Mouse (Mus musculus): ENCODE data around the gene Nfe2l3. TPM values are rescaled to one million over a fixed set of nuclear protein-coding genes. Genes with fewer than 3 reads are reported as not detected.

Nfe2l3 gene
- polyA plus RNA-seq, 1 experiment from 2014 or later = 14.7 TPM

GRCm38 (mm10) chr6:51457283-51457682 is 24.8 kb downstream of the Nfe2l3 start:
- Histone ChIP-seq H3K4me3 (no peak overlapping the region), H3K9ac (replicated peaks) (no peak overlapping the region), H3K4me1 (no peaks in the 10 kb centered on the region), H3K27me3 (no peaks in the 10 kb centered on the region), H3K27ac (replicated peaks) (no peak overlapping the region), H3K9me3 (no peaks in the 10 kb centered on the region), H3K4me2 (replicated peaks) (no peak overlapping the region), H3K36me3 (peaks cover 43% of the 10 kb centered on the region)
- 80% methylated on average over 3 of the region's 3 CpGs for WGBS
- ATAC-seq (replicated peaks) = no peak

GRCm38 (mm10) chr6:51457770-51458387 is 25.4 kb downstream of the Nfe2l3 start:
- H3K27ac ChIP-seq (replicated peaks) = no peak overlapping the region
- H3K4me3 ChIP-seq = no peak overlapping the region
- H3K27me3 ChIP-seq = no peaks in the 10 kb centered on the region
- no peaks in the 10 kb centered on the region for H3K4me1 ChIP-seq
- H3K9ac ChIP-seq (replicated peaks) = no peak overlapping the region
- peaks cover 45% of the 10 kb centered on the region for H3K36me3 ChIP-seq
- WGBS = 87% methylated on average over 8 of the region's 8 CpGs
- H3K4me2 ChIP-seq (replicated peaks) = no peak overlapping the region
- H3K9me3 ChIP-seq = no peaks in the 10 kb centered on the region
- no peak for ATAC-seq (replicated peaks)

- peaks cover 7% of the 10 kb centered on the region; the same call in 1 of the 2 replicates for H3K4me1 ChIP-seq
- no peaks in the 10 kb centered on the region for H3K9me3 ChIP-seq
- 54% methylated on average over 2 of the region's 2 CpGs for WGBS
- H3K4me2 ChIP-seq (replicated peaks) = no peak overlapping the region
- H3K36me3 ChIP-seq = peaks cover 56% of the 10 kb centered on the region
- 0 out of 2 replicates have a peak, but pooled peaks have one; percentile 14 for ATAC-seq (replicated peaks)
- H3K9ac ChIP-seq (replicated peaks) = no peak overlapping the region
- no peak overlapping the region for H3K27ac ChIP-seq (replicated peaks)
- no peaks in the 10 kb centered on the region for H3K27me3 ChIP-seq
- no peak overlapping the region for H3K4me3 ChIP-seq
Observed at GRCm38 (mm10) chr6:51458925-51459312, 26.4 kb downstream of the Nfe2l3 start.

GRCm38 (mm10) chr6:51459313-51460020 is 27.0 kb downstream of the Nfe2l3 start:
- 37% methylated on average over 5 of the region's 5 CpGs for WGBS
- H3K4me2 ChIP-seq (replicated peaks) = no peak overlapping the region
- H3K4me1 ChIP-seq = peaks cover 8% of the 10 kb centered on the region; the same call in 1 of the 2 replicates
- no peaks in the 10 kb centered on the region for H3K27me3 ChIP-seq
- peaks cover 60% of the 10 kb centered on the region for H3K36me3 ChIP-seq
- no peak overlapping the region for H3K9ac ChIP-seq (replicated peaks)
- no peaks in the 10 kb centered on the region for H3K9me3 ChIP-seq
- ATAC-seq (replicated peaks) = peak; percentile 51
- H3K27ac ChIP-seq (replicated peaks) = no peak overlapping the region
- no peak overlapping the region for H3K4me3 ChIP-seq

- Histone ChIP-seq H3K9me3 (no peaks in the 10 kb centered on the region), H3K9ac (replicated peaks) (no peak overlapping the region), H3K27ac (replicated peaks) (no peak overlapping the region), H3K36me3 (peaks cover 64% of the 10 kb centered on the region), H3K4me3 (no peak overlapping the region), H3K4me2 (replicated peaks) (no peak overlapping the region), H3K4me1 (peaks cover 11% of the 10 kb centered on the region), H3K27me3 (no peaks in the 10 kb centered on the region)
- WGBS = 77% methylated on average over 4 of the region's 4 CpGs
- ATAC-seq (replicated peaks) = no peak
Observed at GRCm38 (mm10) chr6:51460021-51460360, 27.5 kb downstream of the Nfe2l3 start.

GRCm38 (mm10) chr6:51460363-51460762 is 27.9 kb downstream of the Nfe2l3 start:
- H3K9ac ChIP-seq (replicated peaks) = no peak overlapping the region
- H3K9me3 ChIP-seq = no peaks in the 10 kb centered on the region
- H3K4me3 ChIP-seq = no peak overlapping the region
- 84% methylated on average over 3 of the region's 3 CpGs for WGBS
- H3K27ac ChIP-seq (replicated peaks) = no peak overlapping the region
- no peak for ATAC-seq (replicated peaks)
- no peak overlapping the region for H3K4me2 ChIP-seq (replicated peaks)
- no peaks in the 10 kb centered on the region for H3K27me3 ChIP-seq
- H3K4me1 ChIP-seq = peaks cover 15% of the 10 kb centered on the region
- H3K36me3 ChIP-seq = peaks cover 66% of the 10 kb centered on the region

- Histone ChIP-seq H3K4me1 (peaks cover 43% of the 10 kb centered on the region), H3K27me3 (no peaks in the 10 kb centered on the region), H3K9me3 (no peaks in the 10 kb centered on the region), H3K4me3 (peak overlapping the region; percentile 99), H3K9ac (replicated peaks) (peak overlapping the region; percentile 30; the same call in 1 of the 2 replicates), H3K36me3 (peaks cover 43% of the 10 kb centered on the region), H3K4me2 (replicated peaks) (peak overlapping the region; percentile 53), H3K27ac (replicated peaks) (no peak overlapping the region)
- ATAC-seq (replicated peaks) = no peak
- 2% methylated on average over 2 of the region's 2 CpGs for WGBS
Observed at GRCm38 (mm10) chr6:51467649-51468048, 35.2 kb downstream of the Nfe2l3 start.

GRCm38 (mm10) chr6:51468891-51469561 is 36.6 kb downstream of the Nfe2l3 start:
- no peaks in the 10 kb centered on the region for H3K9me3 ChIP-seq
- peak overlapping the region; percentile 53 for H3K4me2 ChIP-seq (replicated peaks)
- peak; percentile 39 for ATAC-seq (replicated peaks)
- H3K36me3 ChIP-seq = peaks cover 37% of the 10 kb centered on the region
- WGBS = under 1% methylated on average over 58 of the region's 63 CpGs
- H3K27ac ChIP-seq (replicated peaks) = peak overlapping the region; percentile 98
- no peaks in the 10 kb centered on the region for H3K27me3 ChIP-seq
- H3K4me3 ChIP-seq = peak overlapping the region; percentile 99
- H3K9ac ChIP-seq (replicated peaks) = peak overlapping the region; percentile 99
- peaks cover 49% of the 10 kb centered on the region for H3K4me1 ChIP-seq

- Histone ChIP-seq H3K4me2 (replicated peaks) (peak within 1 kb of the TSS; percentile 53), H3K4me3 (peak within 1 kb of the TSS; percentile 99), H3K27ac (replicated peaks) (peak within 1 kb of the TSS; percentile 98), H3K36me3 (peaks cover 38% of the 10 kb centered on the region), H3K4me1 (peaks cover 55% of the 10 kb centered on the region), H3K27me3 (no peaks in the 10 kb centered on the region), H3K9ac (replicated peaks) (peak within 1 kb of the TSS; percentile 99), H3K9me3 (no peaks in the 10 kb centered on the region)
- ATAC-seq (replicated peaks) = peak; percentile 92
- WGBS = under 1% methylated on average over 63 of the region's 63 CpGs
Observed at GRCm38 (mm10) chr6:51469715-51470310, 37.3 kb downstream of the Nfe2l3 start, which contains the start of gene Hnrnpa2b1. Gene Hnrnpa2b1, minus strand, starts transcription at chr6:51469894.

GRCm38 (mm10) chr6:51470311-51471178 is 38.1 kb downstream of the Nfe2l3 start, which contains the start of gene Cbx3:
Gene Cbx3, plus strand, starts transcription at chr6:51470360.
- no peaks in the 10 kb centered on the region for H3K27me3 ChIP-seq

GRCm38 (mm10) chr6:51471179-51471505 is 38.7 kb downstream of the Nfe2l3 start:
- no peaks in the 10 kb centered on the region for H3K9me3 ChIP-seq
- 1% methylated on average over 10 of the region's 10 CpGs for WGBS

More at GRCm38 (mm10) chr6:51470311-51471178, 38.1 kb downstream of the Nfe2l3 start, which contains the start of gene Cbx3:
- H3K9me3 ChIP-seq = no peaks in the 10 kb centered on the region
- H3K36me3 ChIP-seq = peaks cover 36% of the 10 kb centered on the region
- H3K9ac ChIP-seq (replicated peaks) = peak within 1 kb of the TSS; percentile 99
- WGBS = under 1% methylated on average over 75 of the region's 99 CpGs
- peak within 1 kb of the TSS; percentile 99 for H3K4me3 ChIP-seq
- H3K4me2 ChIP-seq (replicated peaks) = peak within 1 kb of the TSS; percentile 60
- ATAC-seq (replicated peaks) = peak; percentile 84
- peak within 1 kb of the TSS; percentile 98 for H3K27ac ChIP-seq (replicated peaks)
- H3K4me1 ChIP-seq = peaks cover 49% of the 10 kb centered on the region

More at GRCm38 (mm10) chr6:51471179-51471505, 38.7 kb downstream of the Nfe2l3 start:
- Histone ChIP-seq H3K36me3 (peaks cover 35% of the 10 kb centered on the region), H3K27ac (replicated peaks) (peak overlapping the region; percentile 98), H3K4me3 (peak overlapping the region; percentile 99), H3K27me3 (no peaks in the 10 kb centered on the region), H3K4me1 (peaks cover 43% of the 10 kb centered on the region), H3K4me2 (replicated peaks) (peak overlapping the region; percentile 60), H3K9ac (replicated peaks) (peak overlapping the region; percentile 99)
- no peak; the same call in 1 of the 2 replicates for ATAC-seq (replicated peaks)
